In genomic region chr2:165195411-165196182, GRCm38 (mm10) we compare ENCODE assay signal across 9 mouse cellular contexts. TPM values are rescaled to one million over a fixed set of nuclear protein-coding genes. Genes with fewer than 3 reads are reported as not detected.
A peak's percentile ranks its signal among the peaks of the same experiment; 100 is the strongest.
DNase-seq lines count a peak whose midpoint lies in the region; ATAC-seq and TF ChIP-seq lines count a peak whose summit lies in the region.
"Had no signal": no experiment of that assay in that cellular context is flagged by ENCODE, and none has a peak within 500 bp of the region (broad histone marks: within the 10 kb centered on the region; RNA-seq: fewer than 3 reads in every experiment).

No protein-coding gene starts in this region.

- TF ChIP-seq POLR2A in heart, adult 2 months (IDR thresholded peaks at IDR 0.05; ENCODE audit: insufficient read depth, low read depth, low read length), result no peak

- ATAC-seq in heart, embryonic 12.5 days (ENCODE audit: insufficient number of reproducible peaks, low FRiP score), result no peak
- ATAC-seq in forebrain, postnatal 0 days, result peak; percentile 61
- peak; percentile 87 for ATAC-seq in midbrain, embryonic 13.5 days

- DNase-seq in heart, adult 2 months, result no peak
- peak; percentile 42 for DNase-seq in ZHBTc4 (ENCODE audit: low read depth, low spot score)
- DNase-seq in forebrain, postnatal 0 days, result no peak
- DNase-seq in left cerebral cortex, postnatal 10 days (ENCODE audit: extremely low spot score in 1 of 2, low spot score in 2 of 2), result no peak
- no peak for DNase-seq in layer of hippocampus, adult 11-12 months (ENCODE audit: low spot score)
- no peak for DNase-seq in right cerebral cortex, postnatal 36 days (ENCODE audit: low spot score in 2 of 2)

- no peak overlapping the region for H3K27ac ChIP-seq in heart, embryonic 12.5 days (ENCODE audit: poor library complexity, severe bottlenecking)
- no peak overlapping the region for H3K27ac ChIP-seq in heart, adult 2 months
- no peak overlapping the region for H3K27ac ChIP-seq in forebrain, postnatal 0 days (ENCODE audit: low read depth, low read length)
- peak overlapping the region; percentile 77 for H3K27ac ChIP-seq in midbrain, embryonic 13.5 days

- peak overlapping the region; percentile 24 for H3K4me2 ChIP-seq in heart, embryonic 12.5 days
- H3K4me2 ChIP-seq in forebrain, postnatal 0 days (ENCODE audit: low read depth), result peak overlapping the region; percentile 14
- peak overlapping the region; percentile 38 for H3K4me2 ChIP-seq in midbrain, embryonic 13.5 days (replicated peaks)

- TF ChIP-seq CTCF in heart, adult 2 months (IDR thresholded peaks at IDR 0.05), result no peak
- TF ChIP-seq CTCF in forebrain, postnatal 0 days (IDR thresholded peaks at IDR 0.05; ENCODE audit: low read depth), result no peak

- H3K27me3 ChIP-seq in heart, embryonic 12.5 days (replicated peaks), result peaks cover 93% of the 10 kb centered on the region
- H3K27me3 ChIP-seq in heart, adult 2 months (ENCODE audit: control insufficient read depth, insufficient read depth, low read length), result no peaks in the 10 kb centered on the region; the same call in 1 of the 2 replicates
- H3K27me3 ChIP-seq in forebrain, postnatal 0 days (ENCODE audit: insufficient read depth, low read length), result no peaks in the 10 kb centered on the region
- H3K27me3 ChIP-seq in midbrain, embryonic 13.5 days, result peaks cover 46% of the 10 kb centered on the region

- no peaks in the 10 kb centered on the region for H3K79me2 ChIP-seq in heart, adult 2 months (replicated peaks; ENCODE audit: control insufficient read depth, insufficient read depth, low read length)

- WGBS in heart, embryonic 12.5 days, result 8% methylated on average over 32 of the region's 32 CpGs
- WGBS in heart, adult 2 months, result 11% methylated on average over 32 of the region's 32 CpGs
- 14% methylated on average over 32 of the region's 32 CpGs for WGBS in forebrain, postnatal 0 days
- WGBS in midbrain, embryonic 13.5 days, result 2% methylated on average over 32 of the region's 32 CpGs

- intact Hi-C loops in heart, adult 2 months (cut with DNase I), result no loop called here
- intact Hi-C loops in left cerebral cortex, postnatal 10 days (cut with DNase I), result no loop called here

- TF ChIP-seq EP300 in heart, adult 2 months (IDR thresholded peaks at IDR 0.05; ENCODE audit: insufficient read depth, low read depth, low read length), result no peak

- no peak overlapping the region for H3K4me3 ChIP-seq in heart, embryonic 12.5 days
- no peak overlapping the region for H3K4me3 ChIP-seq in heart, adult 2 months
- H3K4me3 ChIP-seq in forebrain, postnatal 0 days (ENCODE audit: low read depth, low read length), result no peak overlapping the region
- no peak overlapping the region for H3K4me3 ChIP-seq in midbrain, embryonic 13.5 days (replicated peaks)

- H3K36me3 ChIP-seq in heart, embryonic 12.5 days, result no peaks in the 10 kb centered on the region
- H3K36me3 ChIP-seq in heart, adult 2 months (ENCODE audit: control insufficient read depth, insufficient read depth, low read length), result no peaks in the 10 kb centered on the region
- H3K36me3 ChIP-seq in forebrain, postnatal 0 days (ENCODE audit: insufficient read depth), result no peaks in the 10 kb centered on the region
- H3K36me3 ChIP-seq in midbrain, embryonic 13.5 days, result no peaks in the 10 kb centered on the region

- peaks cover 8% of the 10 kb centered on the region; the same call in 1 of the 2 replicates for H3K4me1 ChIP-seq in heart, embryonic 12.5 days (replicated peaks)
- no peaks in the 10 kb centered on the region for H3K4me1 ChIP-seq in heart, adult 2 months (ENCODE audit: control insufficient read depth, insufficient read depth, low read length)
- 0 out of 2 replicates have a peak, but pooled peaks cover 7% of the 10 kb centered on the region for H3K4me1 ChIP-seq in forebrain, postnatal 0 days (ENCODE audit: insufficient read depth)
- peaks cover 43% of the 10 kb centered on the region for H3K4me1 ChIP-seq in midbrain, embryonic 13.5 days (replicated peaks)

- H3K9me3 ChIP-seq in heart, embryonic 12.5 days (replicated peaks), result 0 out of 2 replicates have a peak, but pooled peaks cover 3% of the 10 kb centered on the region
- H3K9me3 ChIP-seq in forebrain, postnatal 0 days (ENCODE audit: low read length), result no peaks in the 10 kb centered on the region
- H3K9me3 ChIP-seq in midbrain, embryonic 13.5 days, result no peaks in the 10 kb centered on the region

- no peak overlapping the region for H3K9ac ChIP-seq in heart, embryonic 12.5 days
- H3K9ac ChIP-seq in heart, adult 2 months (ENCODE audit: low read depth, low read length), result no peak overlapping the region
- 0 out of 2 replicates have a peak overlapping the region, but pooled peaks have one; percentile 22 for H3K9ac ChIP-seq in forebrain, postnatal 0 days
- no peak overlapping the region; the same call in 1 of the 2 replicates for H3K9ac ChIP-seq in midbrain, embryonic 13.5 days (replicated peaks)

RNA-seq across cellular contexts. Expression of gene Cdh22, which starts 39.1 kb away (rescaled TPM):
- polyA plus RNA-seq in heart, embryonic 12.5 days (2016; fragmentation: Nextera tagmentation; extraction: Ambion mirVana), result not detected in 2 replicates
- total RNA-seq in heart, adult 2 months (2021), result under 1 TPM; 0.50 to 0.65 TPM
- polyA plus RNA-seq in heart, adult 2 months (2012; rRNA removed), result 0.76 and 1.0 TPM in 2 replicates
- 11.5 and 24.6 TPM in 2 replicates for total RNA-seq in forebrain, postnatal 0 days (2014; rRNA removed)
- 7.1 and 10.4 TPM in 2 replicates for polyA plus RNA-seq in forebrain, postnatal 0 days (2015; fragmentation: Nextera tagmentation; extraction: Ambion mirVana)
- polyA plus RNA-seq in midbrain, embryonic 13.5 days (2015; fragmentation: Nextera tagmentation; extraction: Ambion mirVana), result 10.4 and 15.7 TPM in 2 replicates
- total RNA-seq in left cerebral cortex, postnatal 10 days (2021), result 10 to 100 TPM; 20.4 to 23.1 TPM
- total RNA-seq: MEL had no signal
